ENCODE assay signal across 15 mouse cellular contexts in the genomic region with DNA sequence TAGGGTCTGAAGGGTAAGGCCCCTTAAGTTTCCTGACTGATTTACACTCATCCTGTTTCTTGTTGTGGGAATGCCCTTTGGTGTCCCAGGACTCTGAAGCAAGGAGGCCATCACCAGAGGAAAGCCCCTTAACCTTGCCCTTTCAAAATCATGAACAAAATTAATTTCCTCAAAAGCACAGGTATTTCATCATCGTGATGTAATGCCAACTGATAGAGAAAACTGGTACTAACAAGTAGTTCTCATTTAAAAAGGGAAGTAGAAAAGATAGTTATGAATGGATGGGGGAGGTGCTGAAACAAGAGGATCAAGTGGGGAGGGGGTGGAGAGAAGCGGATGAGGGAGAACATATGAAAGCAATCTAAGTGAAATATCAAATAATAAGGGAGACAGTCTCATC. TPM values are rescaled to one million over a fixed set of nuclear protein-coding genes. Genes with fewer than 3 reads are reported as not detected.
"Had no signal": no experiment of that assay in that cellular context is flagged by ENCODE, and none has a peak within 500 bp of the region (broad histone marks: within the 10 kb centered on the region; RNA-seq: fewer than 3 reads in every experiment).

No protein-coding gene starts in this region.

- H3K4me2 ChIP-seq: intestine, embryonic 15.5 days; limb, embryonic 13.5 days had no signal

- DNase-seq: kidney, adult 18-20 months; kidney, postnatal 10 days; layer of hippocampus, adult 9-11 months; lung, adult 18-20 months; right cerebral cortex, adult 18-20 months; right cerebral cortex, postnatal 25 days; thymus, adult 18-20 months; thymus, postnatal 36 days had no signal

- H3K27ac ChIP-seq: intestine, embryonic 15.5 days; limb, embryonic 13.5 days; liver, embryonic 14.5 days; midbrain, embryonic 10.5 days; stomach, postnatal 0 days had no signal

- ATAC-seq: intestine, embryonic 15.5 days; midbrain, embryonic 16.5 days had no signal

- H3K9me3 ChIP-seq: intestine, embryonic 15.5 days; limb, embryonic 13.5 days; midbrain, embryonic 10.5 days had no signal

- H3K9ac ChIP-seq: intestine, embryonic 15.5 days; limb, embryonic 13.5 days; liver, embryonic 14.5 days had no signal

- H3K4me3 ChIP-seq: intestine, embryonic 15.5 days; limb, embryonic 13.5 days; midbrain, embryonic 10.5 days had no signal

- H3K36me3 ChIP-seq: intestine, embryonic 15.5 days had no signal

- H3K27me3 ChIP-seq: intestine, embryonic 15.5 days; limb, embryonic 13.5 days had no signal

- H3K4me1 ChIP-seq: intestine, embryonic 15.5 days; limb, embryonic 13.5 days; midbrain, embryonic 10.5 days had no signal

RNA-seq across cellular contexts. Expression of a gene that starts 54.4 kb away (rescaled TPM):
- total RNA-seq: liver, adult 2 months had no signal
- polyA plus RNA-seq: liver, adult 2 months had no signal
